Mouse (Mus musculus) T-cell, adult 2 months (primary cell): ENCODE measurements around the gene Npnt.

Experiments
- DNase-seq: peaks from one replicate; pipeline ENCODE4 v3.0.0; 2022; ENCODE audit warnings: low spot score

Gene Npnt

DNA sequence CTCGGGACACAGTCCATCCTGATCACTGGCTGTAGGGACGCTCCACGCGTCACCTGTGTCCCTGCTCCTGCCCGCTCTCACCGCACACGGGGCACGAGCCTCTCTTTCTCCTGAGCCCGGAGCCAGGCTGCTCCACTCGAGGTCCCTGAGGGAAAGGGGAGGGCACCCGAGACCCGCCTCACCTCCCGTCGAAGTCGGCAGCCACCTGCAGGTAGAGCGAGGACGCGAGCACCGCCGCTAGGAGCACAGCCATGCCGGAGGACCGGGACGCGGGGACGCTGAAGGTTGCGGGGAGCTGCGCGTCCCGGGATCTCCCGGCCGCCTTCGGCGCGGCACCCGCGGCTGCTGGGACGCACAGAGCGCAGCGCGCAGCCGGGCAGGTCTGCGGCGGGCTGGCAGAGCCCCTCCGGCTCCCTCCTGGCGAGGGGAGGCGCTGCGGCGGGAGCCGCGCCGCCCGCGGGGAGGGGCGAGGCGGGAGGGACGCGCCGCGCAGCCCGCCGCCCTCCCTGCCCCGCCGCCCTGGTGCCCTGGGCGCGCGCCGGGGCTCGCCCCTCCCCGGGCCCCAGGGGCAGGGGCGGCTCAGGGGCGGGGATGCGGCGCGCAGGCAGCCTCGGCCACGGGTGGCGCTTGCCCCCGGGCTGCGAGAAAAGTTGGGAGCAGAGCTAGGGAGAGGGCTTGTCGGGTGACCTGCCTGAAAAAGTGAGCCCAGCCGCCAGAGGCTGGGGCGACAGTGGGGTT is at the start of gene Npnt:
Gene Npnt (minus strand): TSS at position 501 of the 738 bp plus-strand sequence.
- DNase-seq, result no peak

DNA sequence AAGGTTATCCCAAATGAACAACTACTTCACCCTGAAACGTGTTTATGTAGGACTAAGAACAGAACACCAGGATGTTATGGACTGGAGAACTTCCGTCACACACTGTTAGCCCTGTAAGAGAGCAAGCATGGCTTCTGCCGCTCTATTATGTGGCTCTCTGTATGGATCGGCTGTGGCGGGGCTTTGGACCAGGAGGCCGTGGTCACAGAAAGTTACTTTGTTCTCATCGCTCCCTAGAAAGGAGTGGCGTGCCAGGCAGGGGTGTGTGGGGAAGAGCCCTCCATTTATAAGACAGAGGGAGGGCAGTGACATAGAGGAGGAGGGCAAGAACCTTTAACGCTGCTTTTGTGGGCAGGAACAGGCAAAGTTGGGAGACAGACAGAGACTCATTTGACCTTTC is 46.2 kb upstream of the Npnt start:
- DNase-seq, result no peak

DNA sequence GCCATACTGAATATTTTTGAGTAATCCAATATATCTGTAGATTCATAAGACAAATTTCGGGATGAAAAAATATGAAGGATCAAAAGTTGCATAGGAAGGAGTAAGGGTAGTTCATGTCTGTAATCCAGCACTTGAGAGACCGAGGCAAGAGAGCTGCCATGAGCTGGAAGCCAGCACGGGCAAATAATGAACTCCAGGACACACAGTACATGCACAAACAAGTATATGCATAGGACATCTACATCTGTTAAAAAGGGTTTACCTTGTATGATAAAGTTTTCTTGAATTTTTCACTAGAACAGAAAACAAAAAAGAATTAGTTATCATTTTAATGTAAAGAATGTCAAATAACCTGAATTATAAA is 45.8 kb upstream of the Npnt start:
- DNase-seq, result no peak

DNA sequence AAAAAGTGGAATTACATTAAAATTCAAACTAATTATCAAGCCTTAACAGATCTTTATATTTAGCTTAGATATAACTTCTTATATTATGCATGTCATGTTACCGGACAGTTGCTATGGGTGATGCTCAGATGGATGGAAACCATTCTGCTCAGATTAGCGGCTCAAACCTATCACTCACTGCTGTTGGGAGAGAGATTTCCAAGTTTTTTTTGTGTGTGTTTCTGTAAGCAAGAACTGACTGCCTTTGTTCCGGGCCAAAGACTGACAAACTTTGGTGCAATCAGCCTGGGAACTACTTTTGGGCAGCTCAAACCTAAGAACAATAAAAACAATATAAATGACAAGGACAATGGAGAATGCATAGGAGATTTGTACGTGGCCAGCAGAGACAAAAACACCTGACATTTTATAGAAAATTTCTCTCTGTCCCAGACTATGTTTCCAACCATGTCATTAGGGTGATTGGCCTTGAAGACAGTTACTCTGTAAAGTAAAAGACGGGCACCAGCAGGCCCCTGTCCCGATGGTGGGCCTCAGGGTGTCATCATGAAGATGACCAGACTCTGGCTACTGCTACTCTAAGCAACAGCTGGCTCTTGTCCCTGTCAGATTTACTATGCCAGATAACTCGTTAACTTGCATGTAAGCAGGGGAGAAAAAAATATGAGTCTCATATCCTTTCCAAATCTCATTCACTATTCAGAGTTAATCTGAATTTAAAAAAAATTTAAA is 45.2 kb upstream of the Npnt start:
- no peak for DNase-seq

DNA sequence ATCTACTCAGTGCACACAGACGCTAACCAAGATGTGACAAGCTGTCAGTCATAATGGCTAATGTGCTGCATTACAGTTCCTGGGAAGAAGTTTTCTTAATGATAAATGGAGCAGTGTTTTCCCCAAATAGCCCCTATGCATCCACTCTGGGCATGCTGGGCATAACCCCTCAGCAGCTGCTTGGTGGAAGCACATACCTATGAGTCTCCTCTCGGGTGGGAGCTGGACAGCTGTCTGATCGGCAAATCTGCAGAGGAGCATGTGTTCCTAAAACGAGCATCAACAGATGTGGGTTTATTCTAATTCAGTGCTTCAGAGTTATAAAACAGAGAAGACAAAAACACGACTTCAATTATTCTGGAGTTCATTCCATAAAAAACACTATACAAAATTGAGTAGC is 36.1 kb upstream of the Npnt start:
- no peak for DNase-seq

DNA sequence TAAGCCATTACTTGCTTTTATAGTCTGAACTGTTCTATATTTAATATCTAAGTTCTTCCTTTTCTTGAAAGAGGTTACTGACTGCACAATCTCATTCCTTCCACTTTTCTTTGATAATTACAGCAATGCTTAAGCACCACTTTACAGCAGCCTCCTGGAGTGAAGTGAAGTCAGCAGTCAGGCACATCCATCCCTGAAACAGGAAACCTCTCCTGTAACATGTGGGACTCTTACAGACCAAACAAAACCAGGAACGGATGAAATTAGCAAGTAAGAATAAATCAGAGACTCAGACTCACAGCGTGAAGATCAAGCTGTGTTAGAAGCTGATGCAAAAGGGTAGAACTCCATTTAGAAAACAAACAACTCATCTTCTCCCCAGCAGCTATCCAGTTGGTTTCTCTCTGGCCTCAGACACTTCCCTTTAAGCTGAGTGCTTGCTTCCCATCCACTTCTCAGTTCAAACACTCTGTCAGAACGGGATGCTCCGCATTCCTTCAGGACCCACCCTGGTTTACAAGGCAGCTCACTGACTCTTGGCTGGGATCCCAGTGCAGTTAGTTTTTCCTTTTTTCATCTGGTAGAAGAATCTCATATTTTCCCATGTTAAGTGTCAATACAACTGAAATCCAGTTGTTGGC is 33.9 kb upstream of the Npnt start:
- no peak for DNase-seq

DNA sequence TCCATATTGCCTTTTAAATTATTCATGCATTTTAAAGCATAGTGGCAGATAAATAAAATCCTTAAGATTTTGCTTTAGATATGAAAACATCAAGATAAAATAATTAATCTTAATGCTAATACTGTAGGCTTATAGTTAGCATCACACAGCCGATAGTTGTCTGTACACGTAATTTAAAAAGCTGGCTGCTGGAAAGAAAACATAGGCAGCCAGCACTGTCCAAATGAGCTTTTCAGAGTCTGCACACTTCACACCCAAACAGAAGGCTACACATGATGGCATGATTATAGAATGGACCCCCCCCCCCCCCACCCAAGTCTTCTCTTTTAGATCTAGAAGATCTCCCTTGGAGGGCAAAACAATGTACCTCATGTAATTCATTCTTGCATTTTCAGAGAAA is 31.9 kb upstream of the Npnt start:
- DNase-seq, result no peak

DNA sequence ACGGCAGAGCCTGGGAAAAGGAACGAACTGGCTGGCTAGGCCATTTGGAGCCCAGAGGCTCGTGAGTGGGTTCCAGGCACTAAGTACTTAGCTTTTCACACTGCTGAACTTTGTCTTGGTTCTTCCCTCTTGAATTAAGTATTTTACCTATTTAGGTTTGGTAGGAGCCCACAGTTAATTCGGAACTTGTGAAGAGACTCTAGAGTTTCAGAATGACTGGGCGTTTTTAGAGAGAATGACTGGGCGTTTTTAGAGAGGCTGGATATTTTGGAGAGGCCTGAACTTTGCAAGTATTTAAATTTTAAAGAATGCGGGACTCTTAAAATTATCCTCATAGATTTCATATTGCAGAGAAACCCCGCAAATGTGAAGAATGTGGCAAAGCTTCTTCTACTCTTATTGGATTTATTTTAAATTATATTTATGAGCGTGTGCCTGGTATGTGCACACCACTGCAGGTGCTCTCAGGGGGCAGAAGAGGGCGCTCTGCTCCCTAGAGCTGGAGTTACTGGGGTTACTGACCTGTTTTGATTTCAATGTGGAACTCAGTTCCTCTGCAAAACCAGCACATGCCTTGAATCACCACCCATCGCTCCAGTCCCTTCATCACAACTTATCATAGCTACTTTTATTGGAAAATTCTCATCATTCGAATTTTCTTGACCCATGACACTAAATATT is 29.8 kb upstream of the Npnt start:
- DNase-seq, result no peak

DNA sequence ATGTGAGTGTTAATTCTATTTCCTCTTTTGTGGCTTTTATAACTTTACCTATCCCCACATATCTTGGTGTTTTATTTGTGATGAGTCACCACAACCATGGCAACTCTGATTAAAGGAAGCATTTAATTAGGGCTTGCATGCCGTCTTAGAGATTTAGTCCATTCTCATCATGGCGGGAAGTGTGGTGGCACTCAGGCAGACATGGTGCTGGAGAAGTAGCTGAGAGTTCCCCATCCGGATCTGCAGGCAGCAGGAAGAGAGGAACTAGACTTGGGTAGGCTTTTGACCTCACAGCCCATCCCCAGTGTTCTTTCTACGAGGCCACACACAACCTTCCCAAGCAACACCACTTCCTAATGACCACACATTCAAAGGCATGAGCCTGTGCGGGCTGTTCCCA is 16.2 kb upstream of the Npnt start:
- DNase-seq, result no peak

DNA sequence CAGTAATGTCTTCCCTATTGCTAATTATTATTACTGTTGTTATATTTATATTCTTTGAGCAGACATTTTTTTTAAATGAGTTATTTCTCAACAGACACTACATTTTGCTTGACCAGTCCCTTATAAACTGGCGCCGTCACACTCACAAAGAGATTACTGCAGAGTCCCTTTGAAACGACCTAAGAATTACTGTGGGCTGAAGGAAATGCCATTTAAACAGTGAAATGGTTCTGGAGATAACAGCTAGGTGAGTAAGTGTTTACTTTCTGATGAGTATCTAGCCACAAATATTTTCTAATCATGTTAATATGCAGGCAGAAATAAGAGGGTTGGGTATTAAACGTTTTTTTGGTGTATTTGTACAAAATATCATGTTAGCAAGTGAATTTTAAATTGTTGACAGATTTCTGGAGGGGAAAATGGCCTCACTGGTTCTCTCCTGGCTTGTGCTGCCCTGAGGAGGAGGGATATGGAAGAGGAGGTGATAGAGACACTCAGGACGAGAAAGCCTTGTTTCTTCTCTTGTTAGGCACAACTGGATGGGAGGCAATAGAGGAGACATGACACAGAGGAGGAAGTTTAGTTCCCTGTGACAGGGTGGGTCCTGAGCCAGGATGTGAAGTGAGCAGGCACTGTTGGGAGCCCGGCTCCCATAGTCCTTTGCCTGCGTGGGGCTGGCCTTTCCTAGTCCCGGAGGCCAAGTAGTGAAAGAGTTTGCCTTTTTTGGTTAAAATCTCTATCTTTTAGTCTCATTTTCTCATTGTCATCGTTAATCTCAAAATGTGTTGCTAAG is 14.8 kb upstream of the Npnt start:
- DNase-seq, result no peak

DNA sequence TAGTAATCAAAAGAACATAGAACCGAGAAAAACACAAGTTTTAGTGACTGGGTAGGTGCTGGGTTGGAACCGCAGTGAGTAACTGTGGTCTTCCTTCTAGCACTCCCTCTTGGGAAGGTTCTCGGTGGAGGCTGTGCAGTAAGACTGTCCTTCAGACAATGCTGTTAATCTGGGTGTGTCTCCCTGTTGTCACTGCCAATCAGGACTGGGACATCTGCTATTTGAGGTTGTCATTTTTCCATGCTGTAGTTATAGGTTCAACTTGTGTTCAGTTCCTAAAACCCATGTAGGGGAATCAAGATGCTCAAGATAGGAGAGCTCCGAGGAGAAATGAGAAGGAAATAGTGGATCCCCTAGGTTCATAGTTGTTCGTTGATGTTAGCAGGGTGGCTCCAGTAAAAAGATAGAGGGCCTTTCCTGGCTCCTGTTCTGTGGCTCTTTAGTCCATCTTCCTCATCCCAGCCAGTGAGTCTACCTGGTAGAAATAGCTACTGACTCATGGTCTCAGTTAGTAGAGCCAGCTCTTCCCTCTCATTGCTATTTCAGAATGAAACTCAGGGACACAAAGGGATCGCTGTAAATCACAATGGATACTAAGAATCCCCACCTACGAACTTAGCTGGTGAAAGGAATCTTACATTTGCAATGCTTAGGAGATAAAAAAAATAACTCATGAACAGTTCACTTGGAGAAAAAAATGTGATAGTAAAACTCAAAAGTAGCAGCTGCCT is 12.7 kb upstream of the Npnt start:
- no peak for DNase-seq

DNA sequence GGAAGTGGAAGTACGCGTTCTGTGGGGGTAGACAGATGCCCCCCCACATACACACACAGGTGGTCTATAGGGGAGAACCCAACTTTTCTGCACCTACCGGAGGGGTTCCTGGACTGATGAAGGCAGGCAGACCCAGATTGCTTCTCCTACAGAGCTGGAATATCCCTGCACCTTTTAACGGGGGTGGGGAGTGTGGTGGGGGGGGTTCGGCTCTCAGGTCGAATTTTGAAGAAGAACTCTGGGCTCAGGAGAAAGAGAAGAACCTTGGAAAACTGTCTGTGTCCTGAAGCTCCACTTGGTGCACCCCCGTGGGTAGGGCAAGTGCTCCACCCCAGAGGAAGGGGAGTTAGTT is 414 bp upstream of the Npnt start:
- DNase-seq, result no peak

DNA sequence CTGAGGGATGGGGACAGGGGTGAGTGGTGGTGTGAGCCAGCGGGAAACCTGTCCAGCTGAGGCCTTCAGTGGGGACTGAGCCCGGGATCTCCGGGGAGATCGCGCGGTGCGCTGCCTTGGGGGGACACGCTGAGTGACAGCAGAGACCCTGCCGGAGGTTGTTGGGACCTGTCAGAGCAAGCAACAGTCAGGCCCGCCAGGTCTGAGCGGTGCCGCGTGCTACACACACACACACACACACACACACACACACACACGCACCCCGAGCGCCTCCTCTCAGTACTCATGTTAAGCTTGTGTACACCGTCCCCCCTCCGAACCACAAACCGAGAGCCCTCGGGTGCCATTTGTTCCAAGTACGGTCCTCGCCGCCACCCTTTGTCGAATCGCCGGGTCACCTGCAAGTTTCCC is 706 bp downstream of the Npnt start:
- no peak for DNase-seq

DNA sequence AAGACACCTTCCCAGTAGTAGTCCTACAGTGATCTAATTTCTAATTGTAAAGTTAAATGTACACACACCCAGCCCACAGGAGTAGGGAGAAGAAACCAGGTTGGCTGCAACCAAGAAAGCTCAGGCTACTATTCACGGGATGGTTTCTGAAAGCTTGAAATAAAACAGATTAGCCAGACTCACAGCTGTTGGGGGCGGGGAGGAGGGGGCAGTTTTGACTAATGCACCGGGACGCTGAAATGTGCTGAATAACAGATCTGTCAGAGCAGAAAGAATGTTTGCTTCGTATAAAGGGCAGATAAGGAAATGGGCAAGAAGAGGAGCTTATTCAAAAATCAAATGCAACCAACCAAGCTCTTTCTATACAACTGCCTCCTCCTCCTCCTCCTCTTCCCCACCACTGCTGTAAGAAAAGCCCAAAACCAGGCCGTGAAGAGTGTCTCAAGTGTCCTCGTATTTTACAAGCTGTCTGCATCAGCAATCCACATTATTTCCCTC is 1.7 kb downstream of the Npnt start:
- DNase-seq, result no peak

DNA sequence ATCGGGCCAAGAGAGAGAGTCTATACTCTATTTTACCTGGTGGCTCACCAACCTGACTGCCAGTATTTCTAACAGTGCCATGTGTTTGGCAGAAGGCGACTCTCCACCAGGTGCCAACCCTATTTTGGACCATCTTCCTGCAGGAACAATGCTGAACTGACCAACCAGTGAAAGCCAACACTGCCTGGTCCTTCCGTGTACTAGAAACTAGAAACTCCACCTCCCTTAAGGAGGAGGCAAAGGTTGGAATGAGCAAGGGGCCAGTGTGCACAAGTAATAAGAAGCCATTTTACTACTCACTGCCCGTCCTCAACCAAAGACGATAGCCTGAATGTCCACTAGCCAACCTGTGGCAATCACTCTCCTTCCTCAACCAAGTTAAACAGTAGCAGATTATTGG is 4.0 kb downstream of the Npnt start:
- DNase-seq, result no peak

DNA sequence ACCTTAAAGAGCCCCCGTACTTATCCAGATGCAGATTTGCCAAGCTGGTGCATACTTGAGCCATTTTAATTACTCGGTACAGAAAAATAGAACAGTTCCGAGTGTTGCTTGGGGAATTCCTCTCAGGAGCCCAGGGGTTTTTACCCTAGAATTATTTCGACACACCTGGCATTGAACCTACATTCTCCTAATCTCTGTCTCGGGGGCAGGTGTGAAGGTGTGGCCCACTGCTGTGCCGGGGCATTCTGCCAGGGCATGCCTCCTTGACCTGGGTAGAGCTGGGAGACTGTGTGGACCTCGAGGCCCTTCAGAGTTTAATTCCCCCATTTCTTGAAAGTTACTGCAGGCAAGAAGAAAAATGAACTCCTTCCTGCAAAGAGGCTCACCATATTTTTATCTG is 4.4 kb downstream of the Npnt start:
- DNase-seq, result no peak

DNA sequence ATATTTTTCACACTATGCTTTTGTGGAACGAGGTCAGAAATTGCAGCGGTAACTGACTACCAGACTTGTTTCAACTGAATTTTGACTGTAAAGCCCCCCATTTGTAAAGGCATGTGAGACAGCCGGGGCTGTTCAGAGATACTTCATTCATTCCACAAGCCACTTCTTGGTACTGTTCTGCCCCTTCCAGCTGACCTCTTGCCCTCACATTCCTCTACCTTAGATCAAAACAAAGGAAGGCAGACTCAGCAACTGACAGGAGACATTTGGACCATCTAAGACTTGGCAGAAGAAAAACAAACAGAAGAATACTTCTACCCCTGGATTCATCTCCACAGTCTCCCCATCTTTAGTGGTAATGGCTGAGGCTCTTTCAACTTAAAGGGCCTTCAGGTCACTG is 5.5 kb downstream of the Npnt start:
- DNase-seq, result no peak

DNA sequence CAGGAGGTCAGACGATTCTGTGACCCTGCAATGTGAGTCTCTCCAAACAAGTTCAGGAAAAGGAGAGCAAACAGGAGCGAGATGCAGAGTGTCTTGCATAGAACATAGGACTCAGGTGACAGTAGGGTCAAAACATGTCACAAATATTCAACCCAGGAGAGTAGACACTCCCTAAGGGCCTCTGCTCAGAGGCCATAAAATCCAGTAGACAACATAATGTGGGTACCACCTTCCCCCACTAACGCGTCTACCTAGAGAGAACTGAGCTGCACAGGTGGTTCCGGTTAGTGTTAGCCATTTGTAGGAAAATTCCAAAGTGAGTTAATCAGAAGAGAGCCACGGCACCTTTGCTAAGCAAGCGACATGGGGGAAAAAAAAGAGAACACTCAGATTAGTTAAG is 5.9 kb downstream of the Npnt start:
- no peak for DNase-seq

DNA sequence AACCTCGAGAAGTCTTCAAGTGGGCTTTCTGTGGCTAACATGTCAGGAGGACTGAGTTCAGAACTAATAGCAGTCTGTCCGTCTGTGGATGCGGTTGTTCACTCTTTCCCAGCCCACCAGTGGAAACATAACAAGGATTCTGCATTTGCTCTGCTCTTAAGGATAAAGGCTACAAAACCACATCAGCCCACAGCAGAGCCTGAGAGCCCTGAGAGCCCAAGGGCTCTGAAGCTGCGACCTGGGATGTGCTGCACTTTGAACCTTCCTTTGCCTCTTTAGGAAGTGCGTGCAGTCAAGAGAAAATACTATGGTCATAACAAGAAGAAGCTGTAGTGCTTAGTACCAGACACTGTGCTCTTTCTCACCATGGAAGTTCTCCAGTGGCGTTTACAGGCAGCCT is 7.3 kb downstream of the Npnt start:
- DNase-seq, result no peak

DNA sequence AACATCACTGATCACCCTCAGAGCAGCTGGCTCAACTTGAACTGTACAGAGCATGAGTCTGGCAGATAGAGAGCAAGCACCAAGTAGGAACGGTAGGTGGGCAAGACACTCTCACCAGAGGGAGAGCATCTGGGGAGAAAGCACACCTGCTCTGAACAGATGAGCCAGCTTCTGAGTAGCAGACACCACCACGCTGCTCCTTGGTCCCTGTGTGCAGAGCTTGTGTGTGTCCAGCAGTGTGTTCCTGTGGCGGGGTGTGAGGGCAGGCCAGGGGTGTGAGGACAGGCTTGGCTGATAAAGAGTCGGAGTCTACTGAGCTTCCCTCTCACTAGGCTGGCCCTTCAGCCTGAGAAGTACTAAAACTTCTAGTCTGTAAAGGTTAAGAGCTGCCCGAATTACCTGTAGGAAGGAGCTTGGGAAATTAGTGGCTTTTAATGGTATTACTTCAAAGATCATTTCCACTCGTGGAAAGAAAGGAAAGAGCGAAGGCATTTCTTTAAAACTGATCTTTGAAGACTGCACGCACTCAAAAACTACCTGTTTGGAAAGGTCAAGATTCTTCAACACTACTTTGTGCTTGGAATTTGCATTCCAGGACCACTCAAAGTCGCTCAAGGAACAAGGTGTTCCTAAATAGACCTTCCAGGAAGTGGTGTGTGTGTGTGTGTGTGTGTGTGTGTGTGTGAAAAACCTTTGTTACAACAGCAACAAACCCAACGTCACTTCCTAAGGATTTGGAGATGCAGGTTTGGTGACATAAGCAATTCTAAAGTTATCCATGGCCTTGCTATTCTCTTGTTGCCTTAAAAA is 9.7 kb downstream of the Npnt start:
- no peak for DNase-seq
